Mouse (Mus musculus) bone marrow macrophage, adult 2 months (primary cell): ENCODE data around the gene Ralgps2.

Experiments
- CTCF ChIP-seq: IDR thresholded peaks from 2 replicates; pipeline ENCODE4 v1.5.1; 2012; ENCODE audit warnings: low read depth, mild to moderate bottlenecking, low read length, moderate library complexity
- POLR2A ChIP-seq: IDR thresholded peaks from 2 replicates; pipeline ENCODE4 v1.6.1; 2012; ENCODE audit warnings: mild to moderate bottlenecking, low read depth, low read length, borderline replicate concordance

DNA sequence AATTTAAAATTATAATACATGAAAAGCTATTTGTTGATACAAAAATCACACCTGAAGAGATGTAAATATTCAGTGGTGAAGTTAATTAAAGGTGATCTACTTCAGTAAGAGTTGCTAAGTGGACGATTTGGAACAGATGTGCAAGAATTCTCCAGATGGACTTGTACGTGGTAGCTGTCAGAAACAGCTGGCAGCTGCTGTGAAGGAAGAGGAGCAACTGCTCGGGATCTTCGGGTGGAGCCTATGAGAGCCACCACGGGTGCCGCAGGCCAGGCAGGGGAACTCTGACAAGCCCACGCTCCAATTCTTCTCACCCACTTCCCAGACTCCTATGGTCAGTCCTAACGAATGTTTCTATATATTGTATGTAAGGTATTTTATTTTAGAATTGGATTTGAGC, 126.7 kb downstream of the Ralgps2 start:
- TF ChIP-seq CTCF = no peak
- TF ChIP-seq POLR2A = no peak
